Mouse (Mus musculus) v-Abl transformed pro-B cells (cell line): Measurements from ENCODE around the gene Mttp.
"Not testable (repeated sequence)": the region's sequence is repeated elsewhere in the genome, so short reads cannot be mapped to it uniquely, and the experiment has no call there.

Source experiments
- in situ Hi-C, 2 experiments: fragments of 400-800 bp; cut with MboI; formaldehyde crosslinking; loops; one replicate each; pipeline ENCODE4 v1.15.1; 2025; ENCODE audit not compliant: unreplicated experiment in 2 of 2

Mttp gene

DNA sequence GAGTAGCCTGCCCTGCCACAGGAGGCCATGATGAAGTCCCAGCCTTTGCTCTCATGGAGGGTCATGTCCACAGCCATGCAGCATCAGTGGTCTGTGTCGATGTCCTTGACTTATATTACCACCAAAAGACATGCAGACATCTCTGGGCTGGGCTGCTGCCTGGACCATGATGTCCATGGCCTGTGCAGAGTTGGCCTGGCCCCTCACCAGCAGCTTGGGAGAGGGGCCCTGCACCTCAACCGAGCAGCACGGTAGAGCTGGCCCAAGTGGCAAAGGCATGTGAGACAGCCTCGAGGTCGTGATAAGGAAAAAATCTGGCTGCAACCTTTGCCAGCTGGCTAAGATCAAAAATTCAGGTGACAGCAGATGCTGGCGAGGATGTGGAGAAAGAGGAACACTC, 5.1 kb downstream of the Mttp start:
- in situ Hi-C loops: loop anchor here in 1 of 2 experiments (5.0 kb wide), 2 partner anchors 147 to 272 kb away; partner anchors contain the start of gene Dnajb14

DNA sequence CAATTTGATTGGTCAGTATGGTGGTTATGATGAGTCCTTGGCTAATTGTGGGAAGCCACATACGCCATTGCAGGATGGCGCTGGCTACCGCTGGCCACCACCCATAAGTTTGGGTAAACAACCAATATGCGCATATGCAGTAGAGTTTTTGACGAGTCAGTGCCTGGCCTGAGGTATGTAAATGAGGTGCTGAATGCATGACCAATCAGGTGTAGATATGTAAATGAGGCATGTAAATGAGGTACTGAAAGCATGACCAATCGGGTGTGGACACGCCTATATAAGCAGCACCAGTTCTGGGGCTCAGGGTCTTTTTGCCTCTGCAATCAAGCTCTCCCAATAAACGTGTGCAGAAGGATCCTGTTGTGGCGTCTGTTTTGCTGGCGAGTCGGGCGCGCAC, 6.6 kb downstream of the Mttp start:
- in situ Hi-C loops: not testable (repeated sequence)

DNA sequence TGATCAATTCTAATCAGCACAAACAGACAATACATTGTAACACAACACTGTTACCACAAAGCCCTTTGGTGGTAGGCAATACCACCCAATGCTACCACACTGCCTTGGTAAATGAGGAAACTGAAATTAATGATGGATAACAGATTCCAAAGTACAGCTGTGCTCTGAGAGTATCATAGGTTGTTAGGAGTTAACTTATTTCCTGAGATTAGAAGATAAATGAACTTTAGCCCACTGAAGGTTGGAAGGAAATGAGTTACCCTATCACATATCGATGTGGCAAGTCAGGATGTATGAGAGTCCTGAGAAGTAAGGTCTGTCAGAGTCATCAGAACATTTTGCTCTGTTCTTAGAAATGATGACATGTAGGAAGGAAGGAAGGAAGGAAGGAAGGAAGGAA, 10.2 kb downstream of the Mttp start:
- in situ Hi-C loops: no loop called here

GRCm38 (mm10) chr3:138133916-138134315, 10.9 kb downstream of the Mttp start:
- in situ Hi-C loops: no loop called here

GRCm38 (mm10) chr3:138133463-138133862, 11.3 kb downstream of the Mttp start:
- in situ Hi-C loops: no loop called here

- in situ Hi-C loops: no loop called here
These were observed 13.6 kb downstream of the Mttp start for GRCm38 (mm10) chr3:138131168-138131567.

DNA sequence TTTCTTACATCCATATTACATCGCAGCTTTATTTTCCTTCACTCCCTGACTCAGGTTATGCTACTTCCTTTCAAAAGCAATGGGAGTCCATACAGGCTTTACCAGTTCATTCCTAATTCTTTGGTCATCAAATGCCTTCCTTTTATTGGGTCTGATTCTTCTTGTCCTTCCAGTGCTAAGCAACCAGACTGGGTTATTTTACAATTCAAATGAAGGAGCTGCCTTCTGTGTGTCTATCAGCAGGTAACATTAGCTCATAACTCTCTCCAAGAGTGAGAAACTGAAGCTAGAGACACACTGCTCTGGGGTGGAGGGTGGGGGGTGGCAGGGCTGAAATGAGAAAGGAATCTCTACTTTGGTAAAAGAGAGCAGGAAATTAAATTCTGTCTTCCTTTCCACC, 14.1 kb downstream of the Mttp start:
- in situ Hi-C loops: no loop called here

DNA sequence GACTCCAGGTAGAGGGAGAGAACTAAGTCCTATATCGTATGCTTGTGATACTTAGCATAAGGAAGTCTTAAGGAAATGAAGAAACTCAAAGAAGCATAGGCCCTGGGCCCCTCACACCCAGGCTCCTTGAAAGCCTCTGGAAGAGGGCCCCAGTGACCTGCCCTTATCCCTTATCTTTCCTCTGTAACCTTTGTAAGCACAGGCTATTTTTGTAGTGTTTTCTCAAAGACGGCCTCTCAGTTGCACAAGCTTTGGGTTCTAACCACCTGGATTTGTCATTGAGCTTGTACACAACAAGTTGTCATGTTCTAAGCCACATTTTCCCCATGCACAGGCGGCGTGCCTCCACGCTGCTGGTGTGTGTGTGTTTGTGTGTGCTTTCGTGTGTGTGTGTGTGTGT, 15.7 kb downstream of the Mttp start:
- in situ Hi-C loops: no loop called here

GRCm38 (mm10) chr3:138123842-138124241, 20.9 kb downstream of the Mttp start:
- in situ Hi-C loops: no loop called here

GRCm38 (mm10) chr3:138121461-138121860, 23.3 kb downstream of the Mttp start:
- in situ Hi-C loops: no loop called here

GRCm38 (mm10) chr3:138119444-138120105, 25.2 kb downstream of the Mttp start:
- in situ Hi-C loops: no loop called here

DNA sequence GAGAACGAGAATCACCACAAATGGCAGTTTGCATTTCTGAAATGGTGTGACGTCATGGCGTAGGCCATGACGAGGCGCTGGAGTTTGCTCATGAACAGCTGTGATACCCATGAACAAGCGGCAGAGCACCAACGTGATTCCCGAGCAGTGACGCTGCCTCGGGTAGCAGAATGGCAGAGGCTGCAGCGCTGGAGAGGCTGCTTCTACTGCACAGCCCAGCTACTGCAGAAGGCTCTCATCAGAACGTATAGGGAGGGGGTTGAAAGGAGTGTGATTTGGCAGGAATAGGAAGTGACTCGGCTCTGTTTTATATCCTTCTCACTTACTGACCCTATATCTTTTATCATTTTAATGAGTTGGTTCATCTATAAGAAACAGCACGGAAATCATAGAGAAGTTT, 25.9 kb downstream of the Mttp start:
- in situ Hi-C loops: no loop called here

DNA sequence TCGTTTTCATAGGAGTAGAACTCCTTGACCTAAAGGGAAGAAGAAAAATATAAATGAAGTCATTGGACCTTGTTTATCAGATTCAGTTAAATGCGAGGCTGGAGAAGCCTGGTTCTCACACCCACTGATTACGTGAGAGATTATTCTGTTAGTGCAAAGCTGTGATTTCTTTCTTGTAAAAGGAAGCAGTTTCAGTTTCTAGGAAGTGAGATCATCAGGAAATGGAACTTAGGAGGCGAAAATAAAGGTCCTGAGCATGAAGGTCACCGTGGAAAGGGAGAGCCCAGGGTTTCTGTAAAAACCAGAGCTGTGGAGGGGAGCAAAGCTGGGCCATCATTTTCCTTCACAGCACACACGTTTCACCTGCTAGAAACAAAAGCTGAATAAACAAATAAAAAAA, 26.4 kb downstream of the Mttp start:
- in situ Hi-C loops: no loop called here

DNA sequence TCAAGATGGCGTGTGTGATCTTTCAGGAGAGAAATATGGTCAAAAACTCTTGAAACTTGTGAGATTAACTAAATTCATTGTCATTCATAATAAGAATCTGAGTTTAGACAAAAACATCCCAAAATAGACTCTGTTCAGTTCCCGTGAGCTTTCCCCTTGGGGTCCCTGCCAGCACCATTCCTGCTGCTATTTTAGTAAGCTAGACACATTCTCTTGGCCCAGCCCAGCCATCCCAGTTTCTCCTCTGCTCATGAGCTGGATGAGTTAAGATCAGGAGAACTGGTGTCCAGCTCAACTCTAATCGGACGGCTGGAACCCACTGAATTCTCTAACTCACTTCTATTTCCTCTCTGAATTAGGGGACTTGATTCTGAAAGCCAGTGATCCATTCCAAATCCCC, 27.9 kb downstream of the Mttp start:
- in situ Hi-C loops: no loop called here

DNA sequence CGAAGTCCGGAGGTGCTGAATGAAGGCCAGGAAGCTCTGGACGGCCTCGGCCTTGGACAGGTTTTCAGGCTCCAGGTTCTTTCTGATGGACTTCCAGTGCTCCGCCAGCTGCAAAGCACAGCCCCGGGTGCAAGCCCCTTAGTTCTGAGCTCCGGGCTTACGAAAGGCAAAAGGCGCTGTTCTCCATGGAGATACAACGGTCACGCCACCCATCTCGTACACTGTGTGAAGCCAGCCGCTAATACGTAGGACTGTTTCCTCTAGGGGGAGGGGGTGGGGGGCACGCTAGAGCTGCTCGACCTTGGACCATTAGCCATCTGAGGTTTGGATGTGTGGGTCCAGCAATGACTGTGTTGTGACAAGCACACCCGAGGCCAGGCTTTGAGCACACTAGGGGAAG, 30.7 kb downstream of the Mttp start:
- in situ Hi-C loops: no loop called here

- in situ Hi-C loops: no loop called here
These were observed 33.6 kb downstream of the Mttp start for GRCm38 (mm10) chr3:138110910-138111782.

- in situ Hi-C loops: no loop called here
These were observed 37.9 kb downstream of the Mttp start for GRCm38 (mm10) chr3:138106887-138107286.

GRCm38 (mm10) chr3:138105056-138105455, 39.7 kb downstream of the Mttp start:
- in situ Hi-C loops: no loop called here

DNA sequence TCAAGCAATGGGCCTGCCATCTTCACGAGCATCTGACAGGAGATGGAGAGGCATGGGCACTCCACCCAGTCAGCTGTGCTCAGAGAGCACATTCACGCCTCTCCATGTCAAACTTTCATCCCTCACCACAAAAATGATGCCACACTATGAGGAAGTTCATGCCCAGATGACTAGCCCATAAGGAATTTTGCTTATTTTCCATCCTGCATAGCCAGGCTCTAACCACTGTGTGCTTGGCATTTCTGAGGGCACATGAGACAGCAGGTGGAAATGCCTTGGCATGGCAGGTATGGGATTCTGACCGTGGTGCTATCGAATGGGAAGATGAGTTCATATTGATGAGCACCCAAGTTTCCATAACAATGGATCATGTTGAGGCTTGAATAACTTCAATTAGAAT, 41.1 kb downstream of the Mttp start:
- in situ Hi-C loops: no loop called here

GRCm38 (mm10) chr3:138101936-138102335, 42.8 kb downstream of the Mttp start:
- in situ Hi-C loops: no loop called here

DNA sequence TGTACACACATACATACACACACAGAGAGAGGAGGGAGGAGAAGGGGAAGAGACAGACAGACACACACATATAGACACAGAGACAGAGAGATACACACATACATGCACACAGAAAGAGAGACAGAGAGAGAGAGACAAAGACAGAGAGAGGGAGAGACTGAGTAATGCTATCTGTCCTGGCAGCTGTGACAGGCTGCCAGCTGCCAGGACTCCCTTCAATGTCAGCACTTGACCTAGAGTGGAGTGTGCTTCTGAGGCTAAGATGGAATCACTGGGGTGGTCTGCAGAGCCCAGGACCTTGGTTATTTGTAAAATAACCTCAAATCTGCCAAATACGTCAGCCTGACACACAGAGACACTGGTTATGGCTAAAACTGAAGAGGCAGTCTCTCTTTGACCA, 47.0 kb downstream of the Mttp start:
- in situ Hi-C loops: no loop called here
